Mouse (Mus musculus): ENCODE data around the gene Srrd. TPM values are rescaled to one million over a fixed set of nuclear protein-coding genes. Genes with fewer than 3 reads are reported as not detected.
A peak's percentile ranks its signal among the peaks of the same experiment; 100 is the strongest.

Gene Srrd
- polyA plus RNA-seq, 1 experiment: 31.2 TPM

DNA sequence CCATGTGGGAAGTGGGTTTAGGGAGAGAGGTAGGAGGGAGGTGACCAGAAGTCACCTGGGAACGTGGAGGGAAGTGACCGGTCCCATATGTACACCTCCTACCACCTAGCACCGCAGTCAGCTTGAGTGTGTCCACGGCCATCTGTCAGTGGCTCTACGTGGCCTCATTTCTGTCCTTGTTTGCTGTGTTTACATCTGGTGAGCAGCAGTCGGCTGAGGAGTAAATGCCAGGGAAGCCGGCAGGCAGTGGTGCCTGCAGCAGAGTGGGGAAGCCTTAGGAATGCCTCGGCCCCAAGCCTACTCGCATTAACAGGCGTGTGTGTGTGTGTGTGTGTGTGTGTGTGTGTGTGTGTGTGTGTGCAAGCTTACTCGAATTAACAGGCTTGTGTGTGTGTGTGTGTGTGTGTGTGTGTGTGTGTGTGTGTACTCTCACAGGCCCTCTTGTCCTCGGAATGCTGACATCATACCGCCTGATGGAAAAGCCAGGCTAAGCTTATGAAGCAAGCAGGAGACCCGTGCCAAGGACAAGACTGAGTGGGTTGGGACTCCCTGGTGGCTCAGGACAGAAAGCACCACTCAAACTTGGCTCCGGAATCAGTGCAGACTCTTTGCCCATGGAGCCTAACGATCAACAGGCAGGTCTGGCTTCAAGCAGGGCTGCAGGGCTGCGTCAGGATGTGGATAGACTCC is 39.9 kb upstream of the Srrd start:
- TF ChIP-seq CTCF (conservative IDR thresholded peaks at IDR 0.05; ENCODE audit: insufficient read depth, insufficient read length, low read depth, low read length): no peak
- TF ChIP-seq POLR2A (IDR thresholded peaks at IDR 0.05; ENCODE audit: low read depth, low read length): no peak
- WGBS: 51% methylated on average over 17 of the region's 17 CpGs
- Histone ChIP-seq H3K4me1 (ENCODE audit: control insufficient read depth, insufficient read depth, low read length) (no peaks in the 10 kb centered on the region), H3K27me3 (replicated peaks; ENCODE audit: control insufficient read depth, insufficient read depth, low read length) (no peaks in the 10 kb centered on the region), H3K27ac (ENCODE audit: insufficient read depth, low read depth, low read length) (no peak overlapping the region), H3K36me3 (ENCODE audit: control insufficient read depth, insufficient read depth, low read length) (no peaks in the 10 kb centered on the region), H3K4me3 (ENCODE audit: insufficient read depth, low read depth, low read length) (no peak overlapping the region)
- peak; percentile 7 for DNase-seq

DNA sequence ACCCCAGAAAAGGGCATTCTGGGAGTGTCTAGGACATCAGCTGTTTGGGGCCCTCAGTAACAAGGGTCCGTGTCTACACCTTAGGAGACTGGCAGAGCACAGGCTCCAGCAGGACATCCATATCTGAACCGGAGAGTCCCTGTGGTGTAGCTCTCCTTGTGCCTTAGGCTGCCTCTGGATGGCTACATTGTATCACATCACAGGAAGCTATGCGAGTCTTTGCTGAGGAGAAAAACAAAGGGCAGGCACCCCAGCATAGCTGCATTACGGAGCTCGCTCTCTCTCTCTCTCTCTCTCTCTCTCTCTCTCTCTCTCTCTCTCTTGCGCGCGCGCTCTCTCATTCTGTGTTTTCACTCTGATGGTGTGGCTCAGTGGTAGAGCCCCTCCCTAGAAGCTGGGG is 39.2 kb upstream of the Srrd start:
- H3K4me1 ChIP-seq (ENCODE audit: control insufficient read depth, insufficient read depth, low read length): no peaks in the 10 kb centered on the region
- H3K27me3 ChIP-seq (replicated peaks; ENCODE audit: control insufficient read depth, insufficient read depth, low read length): no peaks in the 10 kb centered on the region
- TF ChIP-seq CTCF (conservative IDR thresholded peaks at IDR 0.05; ENCODE audit: insufficient read depth, insufficient read length, low read depth, low read length) (no peak), POLR2A (IDR thresholded peaks at IDR 0.05; ENCODE audit: low read depth, low read length) (no peak)
- WGBS: 72% methylated on average over 9 of the region's 9 CpGs
- H3K4me3 ChIP-seq (ENCODE audit: insufficient read depth, low read depth, low read length): no peak overlapping the region
- DNase-seq: no peak
- no peaks in the 10 kb centered on the region for H3K36me3 ChIP-seq (ENCODE audit: control insufficient read depth, insufficient read depth, low read length)
- H3K27ac ChIP-seq (ENCODE audit: insufficient read depth, low read depth, low read length): no peak overlapping the region

- DNase-seq: no peak
- 81% methylated on average over 11 of the region's 11 CpGs for WGBS
- TF ChIP-seq POLR2A (IDR thresholded peaks at IDR 0.05; ENCODE audit: low read depth, low read length) (no peak), CTCF (conservative IDR thresholded peaks at IDR 0.05; ENCODE audit: insufficient read depth, insufficient read length, low read depth, low read length) (no peak)
- Histone ChIP-seq H3K27me3 (replicated peaks; ENCODE audit: control insufficient read depth, insufficient read depth, low read length) (no peaks in the 10 kb centered on the region), H3K27ac (ENCODE audit: insufficient read depth, low read depth, low read length) (no peak overlapping the region), H3K4me1 (ENCODE audit: control insufficient read depth, insufficient read depth, low read length) (no peaks in the 10 kb centered on the region), H3K4me3 (ENCODE audit: insufficient read depth, low read depth, low read length) (no peak overlapping the region), H3K36me3 (ENCODE audit: control insufficient read depth, insufficient read depth, low read length) (no peaks in the 10 kb centered on the region)
Measured at GRCm38 (mm10) chr5:112381154-112381553, 38.3 kb upstream of the Srrd start.

- DNase-seq: peak; percentile 20
- 68% methylated on average over 6 of the region's 6 CpGs for WGBS
Measured at GRCm38 (mm10) chr5:112378716-112379115, 35.9 kb upstream of the Srrd start.

GRCm38 (mm10) chr5:112377380-112377779 is 34.5 kb upstream of the Srrd start:
- Histone ChIP-seq H3K4me1 (ENCODE audit: control insufficient read depth, insufficient read depth, low read length) (no peaks in the 10 kb centered on the region), H3K27me3 (replicated peaks; ENCODE audit: control insufficient read depth, insufficient read depth, low read length) (no peaks in the 10 kb centered on the region), H3K36me3 (ENCODE audit: control insufficient read depth, insufficient read depth, low read length) (no peaks in the 10 kb centered on the region; the same call in 1 of the 2 replicates), H3K4me3 (ENCODE audit: insufficient read depth, low read depth, low read length) (no peak overlapping the region), H3K27ac (ENCODE audit: insufficient read depth, low read depth, low read length) (no peak overlapping the region)
- DNase-seq: no peak
- TF ChIP-seq POLR2A (IDR thresholded peaks at IDR 0.05; ENCODE audit: low read depth, low read length): no peak
- TF ChIP-seq CTCF (conservative IDR thresholded peaks at IDR 0.05; ENCODE audit: insufficient read depth, insufficient read length, low read depth, low read length): no peak
- 96% methylated on average over 1 of the region's 1 CpGs for WGBS

More at GRCm38 (mm10) chr5:112378716-112379115, 35.9 kb upstream of the Srrd start:
- no peaks in the 10 kb centered on the region for H3K27me3 ChIP-seq (replicated peaks; ENCODE audit: control insufficient read depth, insufficient read depth, low read length)
- H3K36me3 ChIP-seq (ENCODE audit: control insufficient read depth, insufficient read depth, low read length): no peaks in the 10 kb centered on the region; the same call in 1 of the 2 replicates
- no peak overlapping the region for H3K4me3 ChIP-seq (ENCODE audit: insufficient read depth, low read depth, low read length)
- TF ChIP-seq CTCF (conservative IDR thresholded peaks at IDR 0.05; ENCODE audit: insufficient read depth, insufficient read length, low read depth, low read length) (no peak), POLR2A (IDR thresholded peaks at IDR 0.05; ENCODE audit: low read depth, low read length) (no peak)
- no peak overlapping the region for H3K27ac ChIP-seq (ENCODE audit: insufficient read depth, low read depth, low read length)
- H3K4me1 ChIP-seq (ENCODE audit: control insufficient read depth, insufficient read depth, low read length): no peaks in the 10 kb centered on the region

- H3K4me1 ChIP-seq (ENCODE audit: control insufficient read depth, insufficient read depth, low read length): no peaks in the 10 kb centered on the region
- TF ChIP-seq CTCF (conservative IDR thresholded peaks at IDR 0.05; ENCODE audit: insufficient read depth, insufficient read length, low read depth, low read length) (no peak), POLR2A (IDR thresholded peaks at IDR 0.05; ENCODE audit: low read depth, low read length) (no peak)
- WGBS: 97% methylated on average over 4 of the region's 4 CpGs
- no peak overlapping the region for H3K27ac ChIP-seq (ENCODE audit: insufficient read depth, low read depth, low read length)
- no peak overlapping the region for H3K4me3 ChIP-seq (ENCODE audit: insufficient read depth, low read depth, low read length)
- no peak for DNase-seq
- H3K27me3 ChIP-seq (replicated peaks; ENCODE audit: control insufficient read depth, insufficient read depth, low read length): no peaks in the 10 kb centered on the region
- H3K36me3 ChIP-seq (ENCODE audit: control insufficient read depth, insufficient read depth, low read length): no peaks in the 10 kb centered on the region; the same call in 1 of the 2 replicates
Measured at GRCm38 (mm10) chr5:112376111-112376510, 33.3 kb upstream of the Srrd start.

DNA sequence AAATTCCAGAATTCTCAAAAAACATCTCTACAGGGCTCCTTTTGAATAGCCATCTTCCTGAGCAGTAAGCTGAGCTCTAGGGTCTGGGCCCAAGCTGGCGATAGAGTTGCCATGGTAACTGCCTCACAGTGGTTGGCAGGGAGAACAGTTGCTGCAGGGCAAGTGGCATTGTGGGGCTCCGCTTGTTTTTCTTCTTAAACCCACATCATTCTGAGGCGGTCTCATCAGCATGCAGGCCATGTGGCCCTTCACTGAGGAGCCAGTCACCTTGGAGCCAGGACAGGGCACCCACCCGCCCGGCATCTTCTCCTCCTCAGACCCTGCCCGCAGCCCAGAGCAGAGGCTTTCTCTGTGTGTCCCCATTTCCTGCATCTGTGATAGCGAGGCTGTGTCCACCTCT is 29.1 kb upstream of the Srrd start:
- TF ChIP-seq POLR2A (IDR thresholded peaks at IDR 0.05; ENCODE audit: low read depth, low read length) (no peak), CTCF (conservative IDR thresholded peaks at IDR 0.05; ENCODE audit: insufficient read depth, insufficient read length, low read depth, low read length) (no peak)
- H3K36me3 ChIP-seq (ENCODE audit: control insufficient read depth, insufficient read depth, low read length): no peaks in the 10 kb centered on the region; the same call in 1 of the 2 replicates
- no peak overlapping the region for H3K4me3 ChIP-seq (ENCODE audit: insufficient read depth, low read depth, low read length)
- no peaks in the 10 kb centered on the region for H3K4me1 ChIP-seq (ENCODE audit: control insufficient read depth, insufficient read depth, low read length)
- DNase-seq: no peak
- H3K27me3 ChIP-seq (replicated peaks; ENCODE audit: control insufficient read depth, insufficient read depth, low read length): no peaks in the 10 kb centered on the region
- WGBS: 84% methylated on average over 7 of the region's 7 CpGs
- H3K27ac ChIP-seq (ENCODE audit: insufficient read depth, low read depth, low read length): no peak overlapping the region

All from kidney, adult 2 months (tissue).